Mouse (Mus musculus): ENCODE results near the gene Adra2b.

DNA sequence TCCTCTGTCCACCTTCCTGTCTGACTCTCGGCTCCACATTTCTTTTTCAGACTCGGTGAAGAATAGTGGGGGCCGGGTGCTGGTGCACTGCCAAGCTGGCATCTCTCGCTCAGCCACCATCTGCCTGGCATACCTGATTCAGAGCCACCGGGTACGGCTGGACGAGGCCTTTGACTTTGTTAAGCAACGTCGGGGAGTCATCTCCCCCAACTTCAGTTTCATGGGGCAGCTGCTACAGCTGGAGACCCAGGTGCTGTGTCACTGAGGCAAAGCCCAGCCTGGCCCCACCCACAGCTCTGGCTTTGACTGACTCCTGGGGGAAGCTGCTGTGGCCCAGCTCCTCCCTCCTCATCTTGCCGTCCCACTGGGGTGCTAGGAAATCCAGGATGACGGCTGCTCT, 25.5 kb upstream of the Adra2b start:
- TF ChIP-seq CTCF (IDR thresholded peaks at IDR 0.05; ENCODE audit: borderline replicate concordance, control insufficient read depth, extremely low read depth, insufficient read depth, low read length, poor library complexity) (no peak), POLR2A (IDR thresholded peaks at IDR 0.05; ENCODE audit: control insufficient read depth, extremely low read depth, insufficient read depth, low read length, poor library complexity) (no peak; the same call in 1 of the 2 replicates)

Measured in thymus, adult 2 months (tissue).